Mouse (Mus musculus) hindbrain, embryonic 14.5 days (tissue): Measurements from ENCODE around the gene Lhfpl3. TPM values are rescaled to one million over a fixed set of nuclear protein-coding genes. Genes with fewer than 3 reads are reported as not detected.

Source experiments
- ATAC-seq: fragments of 200-750 bp; cut with Nextera tagmentation; 2 replicates; pipeline ENCODE4 v1.8.0; 2017; ENCODE audit warnings: moderate number of reproducible peaks, mild to moderate bottlenecking, moderate TSS enrichment, moderate library complexity; ENCODE audit not compliant: low FRiP score
- DNase-seq: peaks from one replicate; pipeline ENCODE4 v3.0.0-alpha.2; 2015; ENCODE audit warnings: low spot score
- H3K27ac ChIP-seq: fragments of 300-500 bp; sonication (generic); 2 replicates; pipeline ENCODE4 v1.5.1; 2014; ENCODE audit warnings: mild to moderate bottlenecking, moderate library complexity
- H3K27me3 ChIP-seq: fragments of 300-500 bp; sonication (generic); 2 replicates; pipeline ENCODE4 v1.6.1; 2014; ENCODE audit warnings: mild to moderate bottlenecking, low read length, mixed read lengths; ENCODE audit not compliant: control insufficient read depth, insufficient read depth
- H3K36me3 ChIP-seq: fragments of 300-500 bp; sonication (generic); replicated peaks from 2 replicates; pipeline ENCODE4 v1.6.1; 2014; ENCODE audit not compliant: control insufficient read depth, insufficient read depth
- H3K4me1 ChIP-seq: fragments of 300-500 bp; sonication (generic); replicated peaks from 2 replicates; pipeline ENCODE4 v1.6.1; 2014; ENCODE audit warnings: antibody characterized with exemption, low read length, mixed read lengths; ENCODE audit not compliant: control insufficient read depth, insufficient read depth
- H3K4me2 ChIP-seq: fragments of 300-500 bp; sonication (generic); replicated peaks from 2 replicates; pipeline ENCODE4 v1.6.1; 2014; ENCODE audit warnings: mild to moderate bottlenecking, moderate library complexity
- H3K4me3 ChIP-seq: fragments of 300-500 bp; sonication (generic); replicated peaks from 2 replicates; pipeline ENCODE4 v1.5.1; 2014; ENCODE audit warnings: mild to moderate bottlenecking, low read length
- H3K9ac ChIP-seq: fragments of 300-500 bp; sonication (generic); 2 replicates; pipeline ENCODE4 v1.6.1; 2014
- H3K9me3 ChIP-seq: fragments of 300-500 bp; sonication (generic); 2 replicates; pipeline ENCODE4 v1.6.1; 2016; ENCODE audit warnings: low read length; ENCODE audit not compliant: control insufficient read depth
- WGBS: fragments of 180-500 bp; shearing (Covaris S2); extraction: QIAGEN DNeasy Blood & Tissue Kit; methylation state at CpG from one replicate; pipeline ENCODE4 v1.1.7; 2014; 5-methylcytosine and 5-hydroxymethylcytosine counted together
- polyA plus RNA-seq: library from polyadenylated mRNA; unstranded; fragments of >200 nt; fragmentation: Nextera tagmentation; extraction: Ambion mirVana; gene quantifications from 2 replicates; pipeline ENCODE4 v1.2.1, GENCODE M21; 2014

The Lhfpl3 gene
- polyA plus RNA-seq, 1 experiment from 2014 or later = 23.9 TPM

- no peak overlapping the region for H3K27ac ChIP-seq
- DNase-seq (no peak), ATAC-seq (no peak)
- no peaks in the 10 kb centered on the region for H3K36me3 ChIP-seq
- H3K27me3 ChIP-seq = no peaks in the 10 kb centered on the region
- H3K4me1 ChIP-seq = no peaks in the 10 kb centered on the region
- no peaks in the 10 kb centered on the region for H3K9me3 ChIP-seq
- H3K9ac ChIP-seq = no peak overlapping the region
- H3K4me3 ChIP-seq = no peak overlapping the region
- WGBS = 97% methylated on average over 1 of the region's 1 CpGs
- no peak overlapping the region for H3K4me2 ChIP-seq
Observed at GRCm38 (mm10) chr5:23154439-23154838, 408.6 kb downstream of the Lhfpl3 start.

- H3K9ac ChIP-seq = peak overlapping the region; percentile 24
- peaks cover 10% of the 10 kb centered on the region for H3K4me1 ChIP-seq
- H3K4me2 ChIP-seq = peak overlapping the region; percentile 28
- no peaks in the 10 kb centered on the region for H3K36me3 ChIP-seq
- H3K27ac ChIP-seq = no peak overlapping the region
- peak; percentile 30 for DNase-seq
- ATAC-seq = peak; percentile 76; the same call in 1 of the 2 replicates
- H3K4me3 ChIP-seq = no peak overlapping the region
- no peaks in the 10 kb centered on the region for H3K9me3 ChIP-seq
- no peaks in the 10 kb centered on the region for H3K27me3 ChIP-seq
- 12% methylated on average over 6 of the region's 6 CpGs for WGBS
Observed at GRCm38 (mm10) chr5:23165947-23166350, 420.1 kb downstream of the Lhfpl3 start.

DNA sequence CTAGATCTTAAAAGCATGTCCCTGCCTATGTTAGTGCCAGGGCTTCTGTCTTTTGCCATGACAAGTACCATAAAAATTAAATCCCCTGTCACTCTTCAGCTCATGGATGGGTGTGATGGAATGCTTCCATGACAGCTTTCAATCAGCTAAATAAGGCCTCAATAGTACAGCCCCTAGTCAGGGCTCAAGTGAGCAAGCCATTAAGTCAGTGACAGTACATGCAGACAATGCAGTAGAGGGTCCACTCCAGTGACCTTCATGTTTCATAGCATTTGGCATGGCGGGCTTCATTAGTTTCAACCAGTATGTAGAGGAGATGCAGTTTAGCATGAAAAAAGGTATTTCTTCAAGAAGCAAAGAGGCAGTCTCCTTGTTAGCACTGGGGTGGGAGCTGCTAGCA lies 420.8 kb downstream of the Lhfpl3 start:
- 64% methylated on average over 1 of the region's 1 CpGs for WGBS
- Histone ChIP-seq H3K27me3 (no peaks in the 10 kb centered on the region), H3K4me1 (peaks cover 10% of the 10 kb centered on the region), H3K36me3 (no peaks in the 10 kb centered on the region), H3K4me3 (no peak overlapping the region), H3K4me2 (no peak overlapping the region), H3K27ac (no peak overlapping the region), H3K9me3 (no peaks in the 10 kb centered on the region), H3K9ac (no peak overlapping the region)
- no peak for DNase-seq
- ATAC-seq = no peak

GRCm38 (mm10) chr5:23189633-23190032 lies 443.8 kb downstream of the Lhfpl3 start:
- ATAC-seq (no peak), DNase-seq (no peak)
- no peaks in the 10 kb centered on the region for H3K9me3 ChIP-seq
- H3K36me3 ChIP-seq = no peaks in the 10 kb centered on the region
- 82% methylated on average over 6 of the region's 6 CpGs for WGBS
- H3K4me2 ChIP-seq = no peak overlapping the region
- H3K27me3 ChIP-seq = no peaks in the 10 kb centered on the region
- H3K27ac ChIP-seq = no peak overlapping the region
- no peaks in the 10 kb centered on the region for H3K4me1 ChIP-seq
- H3K4me3 ChIP-seq = no peak overlapping the region
- no peak overlapping the region for H3K9ac ChIP-seq

DNA sequence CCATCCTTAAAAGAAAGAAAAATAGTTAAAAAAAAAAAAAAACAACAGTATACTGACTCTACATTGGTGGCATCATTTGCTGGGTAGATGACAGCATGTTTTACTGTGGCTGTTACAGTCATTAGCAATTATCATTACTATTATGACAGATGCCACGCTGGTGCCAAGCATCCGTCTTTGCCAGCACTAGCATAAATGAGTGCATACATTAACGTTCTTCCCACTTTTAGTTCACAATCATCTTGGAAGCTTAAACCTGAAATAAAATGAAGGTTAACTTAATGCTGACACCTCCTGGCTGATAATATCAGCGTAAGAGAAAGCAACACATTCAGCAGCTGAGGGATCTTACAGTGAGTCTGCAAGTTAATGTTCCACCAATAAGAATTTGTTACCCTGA lies 451.0 kb downstream of the Lhfpl3 start:
- H3K9ac ChIP-seq = no peak overlapping the region
- ATAC-seq = peak; percentile 51; the same call in 1 of the 2 replicates
- no peaks in the 10 kb centered on the region for H3K27me3 ChIP-seq
- H3K4me2 ChIP-seq = no peak overlapping the region
- H3K4me3 ChIP-seq = no peak overlapping the region
- H3K9me3 ChIP-seq = no peaks in the 10 kb centered on the region
- WGBS = 65% methylated on average over 4 of the region's 4 CpGs
- peak; percentile 55 for DNase-seq
- no peak overlapping the region for H3K27ac ChIP-seq
- H3K36me3 ChIP-seq = no peaks in the 10 kb centered on the region
- H3K4me1 ChIP-seq = no peaks in the 10 kb centered on the region

DNA sequence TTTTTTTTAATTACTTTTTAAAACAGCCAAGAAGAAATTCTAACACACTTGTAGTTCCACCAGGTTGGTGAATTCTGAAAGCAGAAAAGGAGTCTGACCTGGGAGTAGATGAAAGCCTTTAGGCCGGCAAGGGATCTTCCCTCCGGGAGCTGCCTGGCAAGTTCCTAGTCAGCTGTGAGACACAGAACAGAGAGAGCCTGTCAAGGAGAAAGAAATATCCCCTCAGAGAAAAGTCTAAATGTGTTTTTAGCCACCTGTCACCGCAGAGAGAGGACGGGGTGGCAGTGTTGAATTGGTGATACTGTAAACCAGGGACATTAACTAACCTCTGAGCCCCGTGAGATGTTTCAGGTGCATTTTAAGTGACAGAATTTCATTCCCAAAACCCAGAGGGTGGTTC lies 467.2 kb downstream of the Lhfpl3 start:
- Histone ChIP-seq H3K4me3 (no peak overlapping the region), H3K36me3 (no peaks in the 10 kb centered on the region), H3K27me3 (no peaks in the 10 kb centered on the region), H3K9ac (no peak overlapping the region), H3K27ac (no peak overlapping the region), H3K4me2 (no peak overlapping the region), H3K9me3 (no peaks in the 10 kb centered on the region), H3K4me1 (no peaks in the 10 kb centered on the region)
- ATAC-seq (no peak), DNase-seq (no peak)
- 79% methylated on average over 5 of the region's 5 CpGs for WGBS

GRCm38 (mm10) chr5:23214646-23215045 lies 468.8 kb downstream of the Lhfpl3 start:
- no peak overlapping the region for H3K4me3 ChIP-seq
- DNase-seq (no peak), ATAC-seq (no peak)
- no peaks in the 10 kb centered on the region for H3K27me3 ChIP-seq
- no peaks in the 10 kb centered on the region for H3K9me3 ChIP-seq
- no peak overlapping the region for H3K4me2 ChIP-seq
- no peak overlapping the region for H3K27ac ChIP-seq
- no peak overlapping the region for H3K9ac ChIP-seq
- no peaks in the 10 kb centered on the region for H3K4me1 ChIP-seq
- no peaks in the 10 kb centered on the region for H3K36me3 ChIP-seq
- 90% methylated on average over 3 of the region's 3 CpGs for WGBS

GRCm38 (mm10) chr5:23219655-23220054 lies 473.8 kb downstream of the Lhfpl3 start:
- 96% methylated on average over 1 of the region's 1 CpGs for WGBS
- no peaks in the 10 kb centered on the region for H3K36me3 ChIP-seq

GRCm38 (mm10) chr5:23224759-23225536 lies 479.1 kb downstream of the Lhfpl3 start:
- no peak overlapping the region for H3K27ac ChIP-seq
- peak; percentile 89 for ATAC-seq

More at GRCm38 (mm10) chr5:23219655-23220054, 473.8 kb downstream of the Lhfpl3 start:
- no peak overlapping the region for H3K9ac ChIP-seq
- DNase-seq = no peak
- H3K27ac ChIP-seq = no peak overlapping the region
- ATAC-seq = no peak
- H3K9me3 ChIP-seq = no peaks in the 10 kb centered on the region
- H3K27me3 ChIP-seq = no peaks in the 10 kb centered on the region
- H3K4me3 ChIP-seq = no peak overlapping the region
- no peaks in the 10 kb centered on the region for H3K4me1 ChIP-seq
- H3K4me2 ChIP-seq = no peak overlapping the region

More at GRCm38 (mm10) chr5:23224759-23225536, 479.1 kb downstream of the Lhfpl3 start:
- peak; percentile 87 for DNase-seq
- Histone ChIP-seq H3K9me3 (no peaks in the 10 kb centered on the region), H3K4me2 (peak overlapping the region; percentile 59), H3K9ac (peak overlapping the region; percentile 59), H3K27me3 (no peaks in the 10 kb centered on the region), H3K4me1 (0 out of 2 replicates have a peak, but pooled peaks cover 4% of the 10 kb centered on the region), H3K36me3 (no peaks in the 10 kb centered on the region), H3K4me3 (peak overlapping the region; percentile 29)
- WGBS = 14% methylated on average over 14 of the region's 14 CpGs
